In genomic region chr2:27770205-27770604, GRCm38 (mm10) we compare ENCODE assay signal across 9 mouse cellular contexts.
DNase-seq lines count a peak whose midpoint lies in the region; ATAC-seq and TF ChIP-seq lines count a peak whose summit lies in the region.
"Had no signal": no experiment of that assay in that cellular context is flagged by ENCODE, and none has a peak within 500 bp of the region (broad histone marks: within the 10 kb centered on the region; RNA-seq: fewer than 3 reads in every experiment).

No protein-coding gene starts in this region.

- H3K9me3 ChIP-seq in midbrain, embryonic 15.5 days: no peaks in the 10 kb centered on the region
- H3K9me3 ChIP-seq: stomach, embryonic 15.5 days had no signal

- no peak overlapping the region for H3K4me3 ChIP-seq in gastrocnemius, adult 2 months
- H3K4me3 ChIP-seq in midbrain, embryonic 15.5 days: no peak overlapping the region
- H3K4me3 ChIP-seq: stomach, embryonic 15.5 days had no signal

- no peaks in the 10 kb centered on the region for H3K36me3 ChIP-seq in midbrain, embryonic 15.5 days (replicated peaks)
- H3K36me3 ChIP-seq: stomach, embryonic 15.5 days had no signal

- peak; percentile 37; the same call in 1 of the 2 replicates for ATAC-seq in midbrain, embryonic 15.5 days (replicated peaks)

- no peak overlapping the region for H3K27ac ChIP-seq in gastrocnemius, adult 2 months
- no peak overlapping the region for H3K27ac ChIP-seq in midbrain, embryonic 15.5 days
- H3K27ac ChIP-seq: stomach, embryonic 15.5 days had no signal

- DNase-seq in gastrocnemius, adult 2 months: peak; percentile 75
- DNase-seq in gastrocnemius, postnatal 25 days: no peak
- peak; percentile 37 for DNase-seq in 3134 (ENCODE audit: extremely low read depth, insufficient read length, low spot score)
- DNase-seq in T-cell, adult 2 months (ENCODE audit: low spot score): peak; percentile 23
- DNase-seq in embryo, embryonic 11.5 days (ENCODE audit: low read depth, low spot score): peak; percentile 47
- DNase-seq in left cerebral cortex, postnatal 10 days (ENCODE audit: extremely low spot score in 1 of 2, low spot score in 2 of 2): peak; percentile 65 to 78
- peak; percentile 65 for DNase-seq in yolk sac, embryonic 10.5 days (ENCODE audit: low spot score)

- H3K4me2 ChIP-seq in midbrain, embryonic 15.5 days: no peak overlapping the region
- H3K4me2 ChIP-seq: stomach, embryonic 15.5 days had no signal

- intact Hi-C loops in gastrocnemius, adult 2 months (cut with DNase I): loop anchor here (1.0 to 5.0 kb wide), 3 partner anchors 132 to 204 kb away; no protein-coding TSS in a partner anchor
- intact Hi-C loops in left cerebral cortex, postnatal 10 days (cut with DNase I): loop anchor here (2.0 to 5.0 kb wide), 3 partner anchors 203 to 651 kb away; no protein-coding TSS in a partner anchor

- TF ChIP-seq CTCF in gastrocnemius, adult 2 months (IDR thresholded peaks at IDR 0.05): peak; percentile 60

- no peaks in the 10 kb centered on the region for H3K27me3 ChIP-seq in midbrain, embryonic 15.5 days (replicated peaks)
- H3K27me3 ChIP-seq: stomach, embryonic 15.5 days had no signal

- H3K4me1 ChIP-seq in midbrain, embryonic 15.5 days: peaks cover 6% of the 10 kb centered on the region; the same call in 1 of the 2 replicates

- WGBS in midbrain, embryonic 15.5 days: 1% methylated on average over 4 of the region's 4 CpGs

- no peak overlapping the region for H3K9ac ChIP-seq in midbrain, embryonic 15.5 days
- H3K9ac ChIP-seq: stomach, embryonic 15.5 days had no signal
